Mouse (Mus musculus): Measurements from ENCODE around the gene Ndufa4. TPM values are rescaled to one million over a fixed set of nuclear protein-coding genes. Genes with fewer than 3 reads are reported as not detected.
"Not testable (repeated sequence)": the region's sequence is repeated elsewhere in the genome, so short reads cannot be mapped to it uniquely, and the experiment has no call there.

Gene Ndufa4
- total RNA-seq (2021) = 100 to 1,000 TPM; 660 to 714 TPM

DNA sequence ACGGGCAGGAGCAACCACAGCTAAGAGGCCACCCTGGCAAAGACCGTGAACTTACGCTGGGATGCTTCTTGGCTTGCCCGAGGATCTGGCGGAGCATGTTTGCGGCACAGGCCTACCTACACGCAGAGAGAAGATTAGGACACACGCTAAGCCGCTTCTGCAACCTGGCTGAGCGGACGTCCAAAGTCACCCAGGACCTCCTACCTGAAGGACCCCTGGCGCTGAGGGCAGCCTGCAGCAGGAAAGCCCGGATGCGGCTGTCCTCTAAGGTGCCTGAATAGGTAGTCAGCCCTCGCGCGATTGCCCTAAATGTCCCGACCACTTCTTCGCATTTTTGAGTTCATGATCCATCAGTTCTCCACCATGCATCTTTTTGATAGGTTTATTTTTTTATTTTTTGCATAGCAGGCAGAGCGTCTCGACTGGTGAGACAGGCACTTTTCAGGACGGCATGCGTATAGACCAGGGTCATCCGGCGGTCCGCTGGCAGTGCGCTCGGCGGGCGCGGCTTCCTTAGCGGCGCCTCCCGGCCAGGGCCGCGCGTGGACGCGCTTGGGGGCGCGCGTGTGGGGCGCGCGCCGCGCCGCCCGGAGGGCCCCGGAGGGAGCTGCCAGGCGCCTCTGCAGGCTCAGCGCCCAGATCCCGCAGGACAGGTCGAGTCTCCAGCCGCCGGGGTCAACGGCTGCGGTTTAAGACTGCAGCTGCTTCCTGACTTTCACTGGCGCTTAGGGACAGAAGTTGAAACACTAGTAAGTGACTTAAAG lies at the start of gene Ndufa4, which contains the start of gene Phf14:
Gene Ndufa4 (minus strand): TSS at position 229 of the 764 bp plus-strand sequence.
Gene Phf14 (plus strand): TSS at position 541 of the 764 bp plus-strand sequence.
- intact Hi-C loops (cut with DNase I) = no loop called here
- peak; percentile 91 to 94 for DNase-seq (ENCODE audit: low spot score in 2 of 2)

- no peak for DNase-seq (ENCODE audit: low spot score in 2 of 2)
- intact Hi-C loops (cut with DNase I) = no loop called here
Measured at GRCm38 (mm10) chr6:11948100-11948499, 40.8 kb upstream of the Ndufa4 start.

DNA sequence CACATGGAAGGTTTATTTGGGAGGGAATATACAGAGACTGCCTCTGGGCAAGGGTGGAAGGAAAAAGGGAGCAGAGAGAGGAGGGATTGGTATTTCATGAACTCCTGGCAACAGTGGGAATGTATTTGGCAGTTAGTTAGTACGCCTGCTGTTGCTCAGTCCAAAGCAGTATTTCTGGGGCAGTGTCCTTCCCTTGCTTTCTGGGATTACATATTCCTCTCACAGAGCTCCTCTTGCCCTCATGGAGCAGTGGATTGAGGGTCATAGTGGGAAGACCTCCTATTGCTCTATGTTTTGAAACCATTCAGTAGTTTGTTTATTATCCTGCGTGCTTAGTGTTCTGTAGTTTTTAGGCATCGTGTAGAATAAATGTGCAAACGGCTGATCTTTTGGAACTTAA lies 34.8 kb upstream of the Ndufa4 start:
- DNase-seq (ENCODE audit: low spot score in 2 of 2) = no peak
- intact Hi-C loops (cut with DNase I) = no loop called here

- no peak for DNase-seq (ENCODE audit: low spot score in 2 of 2)
- intact Hi-C loops (cut with DNase I) = no loop called here
Measured at GRCm38 (mm10) chr6:11940895-11941294, 33.6 kb upstream of the Ndufa4 start.

GRCm38 (mm10) chr6:11933403-11933802 lies 26.1 kb upstream of the Ndufa4 start:
- no peak for DNase-seq (ENCODE audit: low spot score in 2 of 2)
- intact Hi-C loops (cut with DNase I) = no loop called here

- intact Hi-C loops (cut with DNase I) = no loop called here
- DNase-seq (ENCODE audit: low spot score in 2 of 2) = no peak
Measured at GRCm38 (mm10) chr6:11927485-11927884, 20.2 kb upstream of the Ndufa4 start.

- intact Hi-C loops (cut with DNase I) = no loop called here
Measured at GRCm38 (mm10) chr6:11926082-11926595, 18.8 kb upstream of the Ndufa4 start.

DNA sequence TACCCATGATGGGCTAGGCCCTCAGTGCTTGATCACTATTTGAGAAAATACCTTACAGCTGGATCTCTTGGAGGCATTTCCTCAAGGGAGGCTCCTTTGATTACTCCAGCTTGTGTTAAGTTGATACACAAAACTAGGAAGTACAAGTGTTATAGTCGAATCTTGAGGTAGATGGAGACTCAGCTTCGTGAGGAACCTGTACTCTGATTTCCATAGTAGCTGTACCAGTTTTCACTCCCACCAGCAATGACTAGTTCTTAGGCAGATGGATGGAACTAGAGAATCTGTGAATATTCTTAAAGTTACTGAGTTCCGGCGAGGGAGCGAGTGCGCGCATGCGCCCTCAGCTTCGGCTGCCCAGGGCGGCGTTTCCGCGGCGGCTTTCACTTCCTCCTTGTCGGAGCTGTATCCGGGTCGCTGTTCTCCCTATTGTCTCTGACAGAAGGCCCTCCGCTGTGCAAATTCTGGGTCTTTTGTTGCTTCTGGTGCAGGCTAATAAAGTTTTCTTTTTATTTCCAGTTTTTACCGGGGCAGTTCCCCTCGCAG lies 18.3 kb upstream of the Ndufa4 start:
- intact Hi-C loops (cut with DNase I) = no loop called here
- peak; percentile 83 to 88 for DNase-seq (ENCODE audit: low spot score in 2 of 2)

More at GRCm38 (mm10) chr6:11926082-11926595, 18.8 kb upstream of the Ndufa4 start:
- DNase-seq (ENCODE audit: low spot score in 2 of 2) = peak; percentile 23 to 43

GRCm38 (mm10) chr6:11908170-11908569 lies 873 bp upstream of the Ndufa4 start:
- no peak for DNase-seq (ENCODE audit: low spot score in 2 of 2)
- intact Hi-C loops (cut with DNase I) = no loop called here

DNA sequence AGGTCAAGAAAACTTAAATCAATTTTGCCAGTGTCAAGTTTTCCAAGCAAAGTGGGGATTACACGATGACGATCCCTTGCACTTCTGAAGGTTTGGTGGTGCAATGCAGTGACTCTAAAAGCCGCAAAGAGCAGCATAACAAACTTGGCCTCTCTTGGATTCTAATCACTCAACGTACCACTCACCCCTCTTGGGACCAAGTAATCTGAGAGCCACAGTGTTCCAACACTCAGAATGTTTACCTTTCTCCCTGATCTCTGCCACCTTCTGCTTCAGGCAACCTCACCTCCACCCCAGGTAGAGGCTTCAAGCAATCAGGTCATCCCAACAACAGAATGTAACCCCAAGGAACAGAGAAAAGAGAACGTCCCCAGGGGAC lies 418 bp downstream of the Ndufa4 start:
- no peak for DNase-seq (ENCODE audit: low spot score in 2 of 2)
- intact Hi-C loops (cut with DNase I) = no loop called here

GRCm38 (mm10) chr6:11900809-11901310 lies 6.4 kb downstream of the Ndufa4 start:
- intact Hi-C loops (cut with DNase I) = no loop called here
- no peak for DNase-seq (ENCODE audit: low spot score in 2 of 2)

- intact Hi-C loops (cut with DNase I) = not testable (repeated sequence)
Measured at GRCm38 (mm10) chr6:11875364-11875763, 31.9 kb downstream of the Ndufa4 start.

More at GRCm38 (mm10) chr6:11875364-11875763, 31.9 kb downstream of the Ndufa4 start:
- not testable (repeated sequence) for DNase-seq (ENCODE audit: low spot score in 2 of 2)

Other genes with a start within 250 kb of the Ndufa4 start
- gene Phf14, start 312 bp upstream of the Ndufa4 start, total RNA-seq (2021) = 10 to 100 TPM; 78.6 to 93.0 TPM

Data from left cerebral cortex, postnatal 36 days (tissue).